Mouse (Mus musculus) liver, embryonic 14.5 days (tissue): ENCODE results near the gene Anks1. TPM values are rescaled to one million over a fixed set of nuclear protein-coding genes. Genes with fewer than 3 reads are reported as not detected.
"Not testable (repeated sequence)": the region's sequence is repeated elsewhere in the genome, so short reads cannot be mapped to it uniquely, and the experiment has no call there.

Experiments
- ATAC-seq: fragments of 200-750 bp; cut with Nextera tagmentation; 2 replicates; pipeline ENCODE4 v1.8.0; 2017; ENCODE audit warnings: moderate number of reproducible peaks, mild to moderate bottlenecking, moderate library complexity; ENCODE audit not compliant: insufficient read depth
- DNase-seq, 3 experiments: peaks; one replicate each; pipeline ENCODE4 v3.0.0-alpha.2; 2012 to 2013; ENCODE audit warnings: low read depth in 3 of 3, low spot score in 3 of 3
- H3K27ac ChIP-seq: fragments of 300-500 bp; sonication (generic); 2 replicates; pipeline ENCODE4 v1.5.1; 2014; ENCODE audit warnings: moderate library complexity, mild to moderate bottlenecking, control low read depth, inconsistent platforms
- H3K27me3 ChIP-seq: fragments of 300-500 bp; sonication (generic); 2 replicates; pipeline ENCODE4 v1.6.1; 2014; ENCODE audit warnings: mild to moderate bottlenecking, low read length, moderate library complexity; ENCODE audit not compliant: control insufficient read depth, insufficient read depth
- H3K36me3 ChIP-seq: fragments of 300-500 bp; sonication (generic); replicated peaks from 2 replicates; pipeline ENCODE4 v1.6.1; 2014; ENCODE audit warnings: low read depth; ENCODE audit not compliant: control insufficient read depth, insufficient read depth
- H3K4me1 ChIP-seq, 2 experiments: fragments of 200-500 bp in 1 of 2; fragments of 300-500 bp in 1 of 2; sonication (generic) in 1 of 2; replicated peaks; 2 replicates each; pipeline ENCODE4 v1.6.1; 2012 to 2014; ENCODE audit warnings: antibody characterized with exemption in 1 of 2, inconsistent platforms in 1 of 2, low read length in 1 of 2; ENCODE audit not compliant: control insufficient read depth in 2 of 2, insufficient read depth in 2 of 2
- H3K4me2 ChIP-seq: fragments of 300-500 bp; sonication (generic); 2 replicates; pipeline ENCODE4 v1.6.1; 2014; ENCODE audit warnings: low read depth, mild to moderate bottlenecking, control low read depth, moderate library complexity
- H3K4me3 ChIP-seq, 2 experiments: fragments of 200-500 bp in 1 of 2; fragments of 300-500 bp in 1 of 2; sonication (generic) in 1 of 2; 2 replicates each; pipeline ENCODE4 v1.5.1; 2012 to 2014; ENCODE audit warnings: low read depth in 2 of 2, low read length in 2 of 2, mild to moderate bottlenecking in 2 of 2, control low read depth in 1 of 2, inconsistent platforms in 1 of 2, moderate library complexity in 1 of 2; ENCODE audit not compliant: insufficient read depth in 1 of 2
- H3K9ac ChIP-seq: fragments of 300-500 bp; sonication (generic); replicated peaks from 2 replicates; pipeline ENCODE4 v1.6.1; 2014; ENCODE audit warnings: mild to moderate bottlenecking, control low read depth, moderate library complexity
- H3K9me3 ChIP-seq: fragments of 300-500 bp; sonication (generic); 2 replicates; pipeline ENCODE4 v1.6.1; 2016; ENCODE audit warnings: low read length, mixed read lengths; ENCODE audit not compliant: control insufficient read depth
- CTCF ChIP-seq: IDR thresholded peaks from 2 replicates; pipeline ENCODE4 v1.5.1; 2016; ENCODE audit warnings: antibody characterized with exemption, low read depth, control low read depth
- EP300 ChIP-seq: IDR thresholded peaks from 2 replicates; pipeline ENCODE4 v1.6.1; 2016; ENCODE audit warnings: antibody characterized with exemption, low read depth
- WGBS: fragments of 180-500 bp; shearing (Covaris S2); extraction: QIAGEN DNeasy Blood & Tissue Kit; methylation state at CpG from one replicate; pipeline ENCODE4 v1.1.7; 2014; ENCODE audit not compliant: insufficient replicate concordance; 5-methylcytosine and 5-hydroxymethylcytosine counted together
- polyA plus RNA-seq, 2 experiments: library from polyadenylated mRNA; depleted of rRNA in 1 of 2; stranded (reverse) in 1 of 2; unstranded in 1 of 2; fragments of >200 nt; fragmentation: Nextera tagmentation in 1 of 2; extraction: Ambion mirVana in 1 of 2; gene quantifications; 2 replicates each; pipeline versions ENCODE4 v1.2.1 to v1.2.3; 2012 to 2014

Anks1 gene
- polyA plus RNA-seq, 2 experiments = 2.4 to 5.3 TPM

DNA sequence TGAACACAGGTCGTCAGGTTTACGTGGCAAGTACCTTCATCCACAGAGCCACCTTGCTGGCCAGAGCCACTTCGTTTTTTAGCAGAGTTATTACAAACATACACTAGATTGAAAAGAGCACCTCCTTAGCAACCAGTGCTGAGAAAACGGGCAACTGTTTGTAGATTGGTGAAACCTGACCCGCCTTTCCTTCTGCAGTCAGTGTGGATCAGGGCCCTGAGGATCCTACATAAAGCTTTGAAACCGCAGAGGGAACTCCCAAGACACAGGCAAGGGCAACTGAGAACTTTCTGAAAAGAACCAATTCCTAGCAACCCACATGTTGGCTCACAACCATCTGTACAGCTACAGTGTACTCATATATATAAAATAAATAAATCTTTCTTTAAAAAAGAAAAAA lies 44.0 kb downstream of the Anks1 start:
- no peak overlapping the region for H3K9ac ChIP-seq
- no peak overlapping the region for H3K4me3 ChIP-seq
- no peaks in the 10 kb centered on the region for H3K9me3 ChIP-seq
- H3K4me1 ChIP-seq = peaks cover 0 to 6% of the 10 kb centered on the region in 2 experiments; a peak in 1 of 4 replicates
- no peaks in the 10 kb centered on the region for H3K36me3 ChIP-seq
- 67% methylated on average over 6 of the region's 6 CpGs for WGBS
- ATAC-seq = no peak
- TF ChIP-seq EP300 (no peak), CTCF (no peak)
- no peaks in the 10 kb centered on the region for H3K27me3 ChIP-seq
- no peak overlapping the region for H3K27ac ChIP-seq
- H3K4me2 ChIP-seq = no peak overlapping the region
- no peak for DNase-seq

DNA sequence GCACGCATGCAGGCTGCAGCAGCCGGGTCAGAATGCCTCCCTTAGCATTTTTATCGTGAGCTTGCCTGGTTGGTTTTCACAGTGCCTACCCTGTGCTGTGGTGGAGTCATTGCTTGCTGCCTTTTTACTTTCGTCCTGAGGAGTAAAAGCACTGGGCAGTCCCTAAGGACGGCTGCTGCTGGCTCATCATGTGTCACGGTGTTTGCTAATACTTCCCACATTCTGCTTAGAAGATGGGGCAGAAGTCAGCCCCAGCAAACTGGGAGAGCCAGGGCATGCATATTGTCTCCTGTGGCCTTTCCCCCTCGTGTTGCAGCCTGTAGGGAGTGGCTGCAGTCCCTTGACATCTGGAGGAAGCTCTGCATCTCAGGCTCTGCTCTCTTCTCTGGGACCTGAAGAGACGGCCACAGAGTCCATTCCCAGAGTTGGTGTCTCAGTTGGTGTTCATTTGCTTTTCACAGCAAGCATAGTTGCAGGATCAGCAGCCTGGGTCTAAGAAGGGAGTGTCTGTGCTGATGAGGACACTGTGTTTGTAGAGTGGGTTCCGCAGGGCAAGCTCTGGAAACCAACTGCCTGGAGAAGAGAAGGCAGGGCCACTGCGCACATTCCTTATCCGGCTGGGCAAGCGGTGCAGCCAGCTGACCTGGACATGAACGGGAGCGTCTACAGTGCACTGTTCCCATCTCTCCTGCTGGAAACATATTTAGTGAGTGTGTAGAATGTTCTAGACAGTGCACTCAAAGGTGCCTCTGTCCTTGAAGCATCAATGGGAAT lies 45.7 kb downstream of the Anks1 start:
- no peaks in the 10 kb centered on the region for H3K36me3 ChIP-seq
- no peaks in the 10 kb centered on the region for H3K9me3 ChIP-seq
- H3K27ac ChIP-seq = no peak overlapping the region
- no peak for ATAC-seq
- no peak overlapping the region for H3K4me3 ChIP-seq
- no peak overlapping the region for H3K4me2 ChIP-seq
- H3K27me3 ChIP-seq = no peaks in the 10 kb centered on the region
- H3K4me1 ChIP-seq = peaks cover 0 to 6% of the 10 kb centered on the region in 2 experiments; a peak in 1 of 4 replicates
- WGBS = 67% methylated on average over 14 of the region's 14 CpGs
- no peak overlapping the region for H3K9ac ChIP-seq
- no peak for DNase-seq
- TF ChIP-seq EP300 = no peak
- TF ChIP-seq CTCF = no peak

DNA sequence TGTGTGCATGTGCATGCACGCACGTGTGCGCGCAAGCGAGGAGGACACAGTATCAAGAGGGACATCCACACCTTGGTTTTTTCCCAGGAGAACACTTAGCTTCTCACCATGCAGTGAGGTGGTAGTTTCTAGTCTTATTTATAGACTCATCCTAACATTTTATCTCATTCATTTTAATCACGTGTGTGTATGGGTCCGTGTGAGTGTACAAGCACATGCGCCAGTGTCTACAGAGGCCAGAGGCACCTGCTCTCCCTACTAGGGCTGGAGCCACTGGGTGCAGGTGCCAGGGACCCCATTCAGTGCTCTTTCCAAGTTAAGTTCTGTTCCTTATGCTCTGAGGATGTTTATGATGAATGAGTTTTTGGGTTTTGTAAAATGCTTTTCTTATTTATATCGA lies 48.5 kb downstream of the Anks1 start:
- Histone ChIP-seq H3K9me3 (no peaks in the 10 kb centered on the region), H3K27me3 (no peaks in the 10 kb centered on the region), H3K4me1 (peaks cover 0 to 6% of the 10 kb centered on the region in 2 experiments; a peak in 1 of 4 replicates), H3K4me2 (no peak overlapping the region), H3K27ac (no peak overlapping the region), H3K4me3 (no peak overlapping the region), H3K36me3 (no peaks in the 10 kb centered on the region), H3K9ac (no peak overlapping the region)
- TF ChIP-seq CTCF = no peak
- no peak for TF ChIP-seq EP300
- 86% methylated on average over 9 of the region's 9 CpGs for WGBS
- no peak for DNase-seq
- no peak for ATAC-seq

DNA sequence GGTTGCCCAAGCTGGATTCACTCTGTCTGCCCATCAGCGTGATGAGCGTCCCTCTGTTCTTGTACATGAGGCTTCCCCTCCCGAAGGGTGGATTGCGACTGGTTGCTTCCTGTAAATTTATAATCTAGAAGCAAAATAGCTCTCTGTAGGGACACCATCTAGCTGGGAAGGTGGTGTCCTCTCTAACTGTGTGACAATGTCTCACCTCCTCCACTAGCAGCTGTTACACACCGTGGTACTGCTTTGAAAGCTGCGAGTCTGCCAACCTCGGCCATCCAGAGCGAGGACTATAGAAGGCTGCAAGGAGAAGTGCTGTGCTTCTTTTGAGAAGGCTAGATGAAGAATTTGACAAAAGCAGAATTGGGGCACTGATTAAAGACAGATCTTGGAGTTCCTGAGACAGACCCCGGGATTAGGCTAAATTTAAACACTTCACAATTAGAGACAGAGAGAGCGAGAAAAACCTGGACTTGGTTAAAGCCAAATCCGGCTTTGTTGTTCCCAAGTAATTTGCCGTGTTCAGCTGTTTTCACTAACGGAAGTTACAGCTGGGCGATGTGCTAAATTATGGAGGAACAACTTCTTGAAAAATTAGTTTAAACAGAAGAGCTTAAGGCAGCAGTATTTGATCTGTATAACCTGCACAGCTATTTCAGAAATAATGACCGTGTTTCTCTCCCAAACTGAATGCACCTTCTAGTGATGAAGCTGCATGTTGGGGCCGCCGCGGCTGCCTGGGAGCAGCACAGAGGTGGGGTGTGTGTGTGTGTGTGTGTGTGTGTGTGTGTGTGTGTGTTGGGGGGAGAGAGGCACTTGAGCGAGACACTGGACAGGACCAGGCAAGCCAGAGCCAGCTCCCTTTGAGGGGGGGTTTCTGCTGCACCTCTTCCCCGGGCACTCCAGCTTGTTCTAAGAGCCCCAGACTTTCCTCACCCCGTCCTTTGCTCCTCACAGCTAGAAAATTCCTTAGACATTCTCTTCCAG lies 51.3 kb downstream of the Anks1 start:
- DNase-seq (no peak), ATAC-seq (no peak)
- no peak for TF ChIP-seq EP300
- TF ChIP-seq CTCF = no peak
- no peak overlapping the region for H3K9ac ChIP-seq
- no peak overlapping the region for H3K4me2 ChIP-seq
- 79% methylated on average over 21 of the region's 21 CpGs for WGBS
- H3K4me1 ChIP-seq = no peaks in the 10 kb centered on the region
- no peak overlapping the region for H3K27ac ChIP-seq
- H3K9me3 ChIP-seq = no peaks in the 10 kb centered on the region
- H3K27me3 ChIP-seq = no peaks in the 10 kb centered on the region
- no peak overlapping the region for H3K4me3 ChIP-seq
- no peaks in the 10 kb centered on the region for H3K36me3 ChIP-seq

DNA sequence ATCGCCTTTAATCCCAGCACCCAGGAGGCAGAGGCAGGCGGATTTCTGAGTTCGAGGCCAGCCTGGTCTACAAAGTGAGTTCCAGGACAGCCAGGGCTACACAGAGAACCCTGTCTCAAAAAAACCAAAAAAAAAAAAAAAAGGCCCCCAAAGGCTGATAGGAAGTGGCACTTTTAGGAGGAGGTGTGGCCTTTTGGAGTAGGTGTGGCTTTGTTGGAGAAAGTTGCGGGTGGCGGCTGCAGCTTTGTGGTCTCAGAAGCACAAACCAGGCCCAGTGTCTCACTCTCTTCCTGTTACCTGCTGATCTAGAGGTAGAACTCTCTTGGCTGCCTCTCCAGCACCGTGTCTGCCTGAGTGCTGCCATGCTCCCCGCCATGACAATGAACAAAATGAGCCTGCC lies 54.0 kb downstream of the Anks1 start:
- H3K9ac ChIP-seq, H3K4me2 ChIP-seq, H3K27me3 ChIP-seq, H3K36me3 ChIP-seq, H3K4me3 ChIP-seq, DNase-seq, H3K9me3 ChIP-seq, ATAC-seq, H3K27ac ChIP-seq, H3K4me1 ChIP-seq: not testable (repeated sequence)
- WGBS = 58% methylated on average over 7 of the region's 7 CpGs
